Mouse (Mus musculus): ENCODE measurements around the gene Cacna2d2. TPM values are rescaled to one million over a fixed set of nuclear protein-coding genes. Genes with fewer than 3 reads are reported as not detected.
A peak's percentile ranks its signal among the peaks of the same experiment; 100 is the strongest.

The Cacna2d2 gene
- polyA plus RNA-seq, 1 experiment from 2014 or later = 10.2 TPM

DNA sequence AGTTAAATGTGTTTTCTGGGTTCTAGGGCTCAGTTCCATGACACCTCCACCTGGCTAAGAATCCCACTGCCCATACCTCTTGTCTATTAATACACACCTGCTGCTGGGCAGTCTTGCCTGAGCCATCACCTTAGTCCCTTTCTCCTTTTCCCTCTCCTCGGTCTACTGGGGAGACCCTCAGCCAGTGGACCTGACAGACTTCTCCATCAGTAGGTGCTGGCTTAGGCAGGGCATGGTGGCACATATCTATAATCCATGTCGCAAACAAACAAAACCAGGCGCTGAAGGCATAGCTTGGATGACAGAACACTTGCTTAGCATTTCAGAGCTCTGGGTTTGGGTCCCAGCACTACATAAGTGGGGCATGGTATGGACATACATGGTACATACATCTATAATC is 139.3 kb downstream of the Cacna2d2 start:
- peaks cover 57% of the 10 kb centered on the region for H3K4me1 ChIP-seq
- H3K4me2 ChIP-seq = no peak overlapping the region
- H3K9ac ChIP-seq = no peak overlapping the region
- H3K4me3 ChIP-seq = no peak overlapping the region
- WGBS = 93% methylated on average over 3 of the region's 3 CpGs
- no peak for ATAC-seq (replicated peaks)
- H3K36me3 ChIP-seq (replicated peaks) = peaks cover 27% of the 10 kb centered on the region
- H3K27ac ChIP-seq = no peak overlapping the region
- no peaks in the 10 kb centered on the region for H3K27me3 ChIP-seq (replicated peaks)
- H3K9me3 ChIP-seq = no peaks in the 10 kb centered on the region

DNA sequence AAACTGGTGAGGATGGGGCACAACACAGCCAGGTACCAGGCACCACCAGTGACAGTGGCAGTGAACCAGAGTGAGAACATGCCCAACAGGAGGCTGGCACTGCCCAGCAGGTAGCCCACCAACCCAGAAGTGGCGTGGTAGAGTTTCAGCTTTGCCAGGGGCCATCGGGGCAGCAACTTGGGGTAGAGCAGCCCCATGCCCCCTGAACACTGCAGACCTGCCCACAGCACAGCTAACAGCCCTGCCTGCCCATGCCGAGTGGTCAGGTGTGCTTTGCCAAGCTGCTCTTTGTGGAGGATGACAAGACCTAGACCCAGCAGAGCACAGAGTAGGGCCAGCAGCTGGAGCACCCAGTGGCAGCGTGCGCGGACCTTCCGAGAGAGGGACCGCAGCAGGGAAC is 140.5 kb downstream of the Cacna2d2 start:
- no peak for ATAC-seq (replicated peaks)
- Histone ChIP-seq H3K9ac (no peak overlapping the region), H3K4me2 (no peak overlapping the region)

DNA sequence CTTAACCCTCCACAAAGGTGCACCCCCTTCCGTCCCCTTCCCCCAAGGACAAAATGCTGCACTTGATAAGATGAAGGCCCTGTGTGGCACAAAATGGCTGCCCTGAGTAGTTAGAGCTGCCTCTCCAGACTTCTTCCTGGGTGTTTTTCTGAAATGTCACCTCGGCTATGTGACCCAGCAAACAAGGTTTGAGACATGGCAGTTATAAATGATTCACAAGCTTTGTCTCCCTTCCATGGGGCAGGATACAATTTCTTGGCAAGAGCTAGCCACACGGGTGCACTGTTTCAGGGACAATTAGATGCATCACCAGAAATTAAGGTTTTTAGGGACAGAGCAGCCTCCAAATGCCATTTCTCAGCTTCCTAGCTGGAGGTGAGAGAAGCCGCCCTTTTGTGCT is 141.0 kb downstream of the Cacna2d2 start:
- Histone ChIP-seq H3K4me3 (peak overlapping the region; percentile 72; the same call in 1 of the 2 replicates), H3K27ac (no peak overlapping the region), H3K9me3 (no peaks in the 10 kb centered on the region), H3K36me3 (replicated peaks) (peaks cover 38% of the 10 kb centered on the region), H3K4me1 (peaks cover 51% of the 10 kb centered on the region), H3K9ac (no peak overlapping the region), H3K27me3 (replicated peaks) (no peaks in the 10 kb centered on the region), H3K4me2 (peak overlapping the region; percentile 83)
- no peak for ATAC-seq (replicated peaks)
- 73% methylated on average over 4 of the region's 4 CpGs for WGBS

More for the DNA sequence above, 140.5 kb downstream of the Cacna2d2 start:
- Histone ChIP-seq H3K27me3 (replicated peaks) (no peaks in the 10 kb centered on the region), H3K36me3 (replicated peaks) (peaks cover 38% of the 10 kb centered on the region), H3K9me3 (no peaks in the 10 kb centered on the region), H3K4me1 (peaks cover 51% of the 10 kb centered on the region), H3K4me3 (no peak overlapping the region), H3K27ac (no peak overlapping the region)
- WGBS = 92% methylated on average over 8 of the region's 8 CpGs

DNA sequence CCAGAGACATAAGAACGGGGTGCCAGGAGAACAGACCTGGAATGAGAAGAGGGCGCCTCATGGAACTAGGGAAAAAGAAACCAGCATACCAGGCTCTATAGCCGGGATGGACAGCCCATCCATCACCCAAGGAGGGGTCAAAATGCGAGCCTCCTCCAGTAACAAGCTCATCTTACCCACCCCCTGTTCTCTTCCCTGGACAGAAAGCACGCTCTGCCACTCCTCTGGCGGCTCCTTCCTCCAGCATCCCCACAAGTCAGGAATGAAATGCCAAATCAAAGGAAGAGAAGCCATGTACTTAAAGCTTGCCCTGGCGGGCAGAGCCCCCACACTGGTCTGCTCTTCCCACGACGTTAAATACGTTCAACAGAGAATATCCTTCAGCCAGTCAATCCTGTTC is 141.6 kb downstream of the Cacna2d2 start:
- ATAC-seq (replicated peaks) = no peak
- peak overlapping the region; percentile 83 for H3K4me2 ChIP-seq
- no peaks in the 10 kb centered on the region for H3K27me3 ChIP-seq (replicated peaks)
- H3K4me1 ChIP-seq = peaks cover 50% of the 10 kb centered on the region
- WGBS = 46% methylated on average over 10 of the region's 10 CpGs
- peaks cover 38% of the 10 kb centered on the region for H3K36me3 ChIP-seq (replicated peaks)
- H3K9ac ChIP-seq = peak overlapping the region; percentile 63
- peak overlapping the region; percentile 72 for H3K4me3 ChIP-seq
- peak overlapping the region; percentile 80 for H3K27ac ChIP-seq
- H3K9me3 ChIP-seq = no peaks in the 10 kb centered on the region

DNA sequence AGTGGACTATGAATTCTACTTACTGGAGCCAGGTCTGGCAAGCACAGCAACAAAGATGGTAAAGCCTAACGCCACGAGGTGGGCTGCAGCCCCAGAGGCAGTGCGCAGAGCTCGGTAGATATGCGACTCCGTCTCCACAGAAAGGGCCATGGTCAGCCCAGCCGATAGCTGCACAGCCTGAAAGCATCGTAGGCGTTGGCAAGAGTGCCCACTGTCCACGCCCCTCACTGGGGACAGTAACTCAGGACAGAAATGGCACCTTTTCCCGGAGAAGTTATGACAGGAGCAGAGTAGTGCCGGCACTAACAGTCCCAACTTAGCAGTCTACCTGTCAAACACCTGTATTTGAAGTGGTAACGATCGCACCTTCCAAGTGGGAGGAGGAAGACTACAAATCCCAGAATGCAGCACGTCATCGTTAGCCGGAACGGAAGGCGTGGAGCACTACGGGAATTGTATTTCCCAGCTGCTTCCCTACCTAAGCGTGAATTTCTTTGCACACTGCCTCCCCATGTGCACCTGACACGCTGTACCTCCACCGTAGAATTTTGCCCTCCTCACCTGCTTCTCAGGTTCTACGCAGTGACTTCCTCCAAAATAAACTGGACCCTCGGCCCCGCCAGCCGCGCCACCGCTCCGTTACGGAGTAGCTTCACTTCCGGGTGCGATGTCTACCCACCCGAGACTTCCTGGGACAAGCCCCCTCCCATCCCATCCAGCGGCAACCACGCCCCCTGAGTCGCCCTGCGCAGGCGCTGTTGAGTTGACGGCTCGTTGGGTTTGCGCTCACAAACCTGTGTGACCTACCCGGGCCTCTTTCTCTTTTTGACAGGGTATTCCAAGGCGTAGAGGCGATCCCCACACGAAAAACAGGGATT is 142.3 kb downstream of the Cacna2d2 start, which contains the start of the genes Cyb561d2 and Nprl2:
Cyb561d2 (minus strand) TSS at position 720 of the 878 bp plus-strand sequence.
Nprl2 (plus strand) TSS at position 753 of the 878 bp plus-strand sequence.
- Histone ChIP-seq H3K9me3 (no peaks in the 10 kb centered on the region), H3K4me2 (peak within 1 kb of the TSS; percentile 83), H3K36me3 (replicated peaks) (peaks cover 38% of the 10 kb centered on the region), H3K9ac (peak within 1 kb of the TSS; percentile 63), H3K4me3 (peak within 1 kb of the TSS; percentile 72), H3K4me1 (peaks cover 50% of the 10 kb centered on the region), H3K27ac (peak within 1 kb of the TSS; percentile 80), H3K27me3 (replicated peaks) (no peaks in the 10 kb centered on the region)
- WGBS = under 1% methylated on average over 46 of the region's 46 CpGs
- peak; percentile 85 for ATAC-seq (replicated peaks)

DNA sequence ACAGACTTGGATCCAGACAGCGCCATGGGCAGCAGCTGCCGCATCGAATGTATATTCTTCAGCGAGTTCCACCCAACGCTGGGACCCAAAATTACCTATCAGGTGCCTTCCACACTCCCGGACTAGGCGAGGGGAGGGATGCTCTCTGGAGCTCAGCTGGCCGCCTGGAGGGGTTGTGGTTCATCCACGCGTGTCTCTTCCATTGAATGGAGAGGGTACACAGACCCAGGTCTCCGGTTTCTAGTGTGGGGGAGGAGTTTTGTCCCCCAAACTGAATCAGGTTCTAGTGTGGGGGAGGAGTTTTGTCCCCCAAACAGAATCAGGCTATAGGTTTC is 142.9 kb downstream of the Cacna2d2 start:
- Histone ChIP-seq H3K9me3 (no peaks in the 10 kb centered on the region), H3K4me1 (peaks cover 50% of the 10 kb centered on the region), H3K4me2 (peak overlapping the region; percentile 83), H3K27ac (peak overlapping the region; percentile 65), H3K9ac (peak overlapping the region; percentile 63), H3K27me3 (replicated peaks) (no peaks in the 10 kb centered on the region), H3K4me3 (peak overlapping the region; percentile 72), H3K36me3 (replicated peaks) (peaks cover 38% of the 10 kb centered on the region)
- 2% methylated on average over 11 of the region's 11 CpGs for WGBS
- ATAC-seq (replicated peaks) = peak; percentile 37

DNA sequence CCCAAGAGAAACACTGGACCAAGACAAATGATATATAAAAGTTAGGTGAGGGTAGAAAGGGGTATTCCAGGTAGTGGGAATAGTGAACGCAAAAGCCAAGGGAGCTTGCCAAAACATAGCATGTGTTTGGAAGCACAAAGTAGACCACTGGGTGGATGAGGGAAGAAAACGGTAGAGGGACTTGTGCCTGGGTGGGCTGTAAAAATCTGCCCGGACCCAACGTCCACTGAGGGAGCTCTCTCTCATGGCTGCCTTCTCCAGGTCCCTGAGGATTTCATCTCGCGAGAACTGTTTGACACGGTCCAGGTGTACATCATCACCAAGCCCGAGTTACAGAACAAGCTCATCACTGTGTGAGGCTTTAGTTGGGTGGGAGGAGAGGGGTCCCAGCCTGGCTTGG is 143.3 kb downstream of the Cacna2d2 start:
- peak overlapping the region; percentile 72 for H3K4me3 ChIP-seq

DNA sequence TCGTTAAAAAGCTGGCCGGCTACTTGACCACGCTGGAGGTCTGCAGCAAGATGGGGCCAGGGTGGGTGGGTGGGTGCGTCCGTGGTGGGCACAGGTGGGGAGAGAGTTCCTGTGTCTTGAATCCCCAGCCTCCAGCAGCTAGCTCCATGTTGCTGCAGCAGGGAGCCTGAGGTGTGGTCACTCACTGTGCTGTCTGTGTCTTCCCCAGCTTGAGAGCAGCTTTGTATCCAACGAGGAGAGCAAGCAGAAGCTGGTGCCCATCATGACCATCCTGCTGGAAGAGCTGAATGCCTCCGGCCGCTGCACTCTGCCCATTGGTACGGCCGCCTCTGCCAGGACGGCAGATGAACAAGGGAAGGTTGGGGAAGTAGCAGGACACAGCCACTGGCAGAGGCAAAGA is 143.9 kb downstream of the Cacna2d2 start:
- Histone ChIP-seq H3K4me2 (no peak overlapping the region; the same call in 1 of the 2 replicates), H3K9ac (no peak overlapping the region), H3K4me1 (peaks cover 53% of the 10 kb centered on the region), H3K27me3 (replicated peaks) (no peaks in the 10 kb centered on the region), H3K27ac (no peak overlapping the region), H3K4me3 (no peak overlapping the region), H3K36me3 (replicated peaks) (peaks cover 32% of the 10 kb centered on the region; the same call in 1 of the 2 replicates), H3K9me3 (no peaks in the 10 kb centered on the region)
- WGBS = 87% methylated on average over 11 of the region's 11 CpGs
- ATAC-seq (replicated peaks) = no peak

More for the DNA sequence above, 143.3 kb downstream of the Cacna2d2 start:
- Histone ChIP-seq H3K4me2 (peak overlapping the region; percentile 83), H3K27ac (no peak overlapping the region; the same call in 1 of the 2 replicates), H3K9ac (peak overlapping the region; percentile 63), H3K27me3 (replicated peaks) (no peaks in the 10 kb centered on the region), H3K4me1 (peaks cover 50% of the 10 kb centered on the region), H3K36me3 (replicated peaks) (peaks cover 38% of the 10 kb centered on the region), H3K9me3 (no peaks in the 10 kb centered on the region)
- no peak for ATAC-seq (replicated peaks)
- 54% methylated on average over 8 of the region's 8 CpGs for WGBS

DNA sequence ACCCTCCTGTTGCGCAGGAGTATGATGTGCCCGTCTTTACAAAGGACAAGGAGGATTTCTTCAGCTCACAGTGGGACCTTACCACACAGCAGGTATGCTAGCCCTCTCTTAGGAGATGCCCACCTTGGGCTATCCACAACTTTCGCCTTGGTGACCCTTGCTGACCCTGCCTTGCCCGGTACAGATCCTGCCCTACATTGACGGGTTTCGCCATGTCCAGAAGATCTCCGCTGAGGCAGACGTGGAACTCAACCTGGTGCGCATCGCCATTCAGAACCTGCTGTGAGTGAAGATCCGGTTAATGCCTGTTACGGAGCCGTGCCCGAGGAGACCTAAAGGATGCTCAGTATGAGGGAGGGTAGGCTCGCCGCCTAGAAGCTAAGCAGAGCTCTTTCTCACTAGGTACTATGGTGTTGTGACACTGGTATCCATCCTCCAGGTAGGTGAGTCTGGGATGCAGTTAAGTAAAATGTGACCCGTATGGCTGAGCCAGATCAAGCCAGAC is 144.8 kb downstream of the Cacna2d2 start:
- Histone ChIP-seq H3K9me3 (no peaks in the 10 kb centered on the region), H3K4me1 (peaks cover 53% of the 10 kb centered on the region), H3K4me3 (no peak overlapping the region), H3K36me3 (replicated peaks) (peaks cover 22% of the 10 kb centered on the region; the same call in 1 of the 2 replicates), H3K27ac (no peak overlapping the region), H3K27me3 (replicated peaks) (peaks cover 5% of the 10 kb centered on the region; the same call in 1 of the 2 replicates), H3K4me2 (no peak overlapping the region), H3K9ac (no peak overlapping the region)
- WGBS = 93% methylated on average over 17 of the region's 17 CpGs
- ATAC-seq (replicated peaks) = no peak

DNA sequence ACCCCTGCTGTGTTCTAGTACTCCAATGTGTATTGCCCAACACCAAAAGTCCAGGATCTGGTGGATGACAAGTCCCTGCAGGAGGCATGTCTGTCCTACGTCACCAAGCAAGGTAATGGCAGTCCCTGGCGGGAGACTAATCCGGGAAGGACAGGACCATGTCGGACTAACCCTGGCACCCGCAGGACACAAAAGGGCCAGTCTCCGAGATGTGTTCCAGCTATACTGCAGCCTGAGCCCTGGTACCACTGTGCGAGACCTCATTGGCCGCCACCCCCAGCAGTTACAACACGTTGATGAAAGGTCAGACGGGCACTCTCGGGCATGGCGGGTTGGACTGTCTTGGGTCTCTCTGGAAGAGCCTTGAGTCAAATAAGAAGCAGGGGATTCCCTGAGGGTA is 145.3 kb downstream of the Cacna2d2 start:
- ATAC-seq (replicated peaks) = no peak
- Histone ChIP-seq H3K9me3 (no peaks in the 10 kb centered on the region), H3K27ac (no peak overlapping the region), H3K4me3 (no peak overlapping the region), H3K36me3 (replicated peaks) (peaks cover 18% of the 10 kb centered on the region; the same call in 1 of the 2 replicates), H3K4me1 (peaks cover 53% of the 10 kb centered on the region), H3K9ac (no peak overlapping the region), H3K27me3 (replicated peaks) (peaks cover 10% of the 10 kb centered on the region; the same call in 1 of the 2 replicates), H3K4me2 (no peak overlapping the region)
- 93% methylated on average over 12 of the region's 12 CpGs for WGBS

DNA sequence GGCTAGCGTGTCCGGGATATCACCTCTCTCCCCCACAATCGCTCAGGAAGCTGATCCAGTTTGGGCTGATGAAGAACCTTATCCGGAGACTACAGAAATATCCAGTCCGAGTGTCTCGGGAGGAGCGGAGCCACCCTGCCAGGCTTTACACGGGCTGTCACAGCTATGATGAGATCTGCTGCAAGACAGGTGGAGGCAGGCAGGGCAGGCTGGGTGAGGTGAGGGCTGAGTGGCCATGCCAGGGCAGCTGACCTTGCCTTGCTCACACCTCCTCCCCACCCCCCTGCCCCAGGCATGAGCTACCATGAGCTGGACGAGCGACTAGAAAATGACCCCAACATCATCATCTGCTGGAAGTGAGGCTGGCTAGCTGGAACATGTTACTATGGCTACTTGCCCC is 145.8 kb downstream of the Cacna2d2 start:
- 90% methylated on average over 10 of the region's 10 CpGs for WGBS
- Histone ChIP-seq H3K27me3 (replicated peaks) (peaks cover 15% of the 10 kb centered on the region), H3K27ac (no peak overlapping the region), H3K9ac (no peak overlapping the region), H3K4me3 (no peak overlapping the region), H3K36me3 (replicated peaks) (peaks cover 13% of the 10 kb centered on the region; the same call in 1 of the 2 replicates), H3K4me2 (no peak overlapping the region), H3K4me1 (peaks cover 51% of the 10 kb centered on the region), H3K9me3 (no peaks in the 10 kb centered on the region)
- ATAC-seq (replicated peaks) = no peak

DNA sequence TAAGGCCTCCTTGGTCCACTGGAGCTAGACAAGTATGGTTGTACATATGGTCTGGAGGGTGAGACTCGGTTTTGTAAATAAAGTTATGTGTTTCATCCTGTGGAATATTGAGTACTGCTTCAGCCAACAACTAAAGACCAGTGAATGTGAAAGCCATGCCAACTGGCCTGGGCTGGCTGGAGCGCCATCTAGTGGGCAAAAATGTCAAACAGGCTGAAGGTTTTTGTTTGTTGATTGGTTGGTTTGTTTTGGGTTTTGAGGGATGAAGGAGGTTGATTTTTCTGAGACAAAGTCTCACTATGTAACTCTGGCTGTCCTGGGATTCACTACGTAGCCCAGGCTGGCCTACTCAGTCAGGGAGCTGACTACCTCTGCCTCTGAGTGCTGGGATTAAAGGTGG is 146.2 kb downstream of the Cacna2d2 start:
- WGBS = 6% methylated on average over 3 of the region's 3 CpGs
- H3K4me1 ChIP-seq = peaks cover 47% of the 10 kb centered on the region
- ATAC-seq (replicated peaks) = no peak

More for the DNA sequence above, 146.2 kb downstream of the Cacna2d2 start:
- Histone ChIP-seq H3K27me3 (replicated peaks) (peaks cover 19% of the 10 kb centered on the region), H3K36me3 (replicated peaks) (peaks cover 13% of the 10 kb centered on the region; the same call in 1 of the 2 replicates), H3K27ac (no peak overlapping the region), H3K9ac (no peak overlapping the region), H3K4me2 (no peak overlapping the region), H3K4me3 (no peak overlapping the region), H3K9me3 (no peaks in the 10 kb centered on the region)
